Mouse (Mus musculus): ENCODE measurements around the gene Lrrc29.

The Lrrc29 gene

GRCm38 (mm10) chr8:105264024-105264982, 61.8 kb downstream of the Lrrc29 start, which contains the start of the genes Tradd and Fbxl8:
Gene Tradd, minus strand, starts transcription at chr8:105264609.
Gene Fbxl8, plus strand, starts transcription at chr8:105264648.
- DNase-seq (ENCODE audit: low spot score): no peak

DNA sequence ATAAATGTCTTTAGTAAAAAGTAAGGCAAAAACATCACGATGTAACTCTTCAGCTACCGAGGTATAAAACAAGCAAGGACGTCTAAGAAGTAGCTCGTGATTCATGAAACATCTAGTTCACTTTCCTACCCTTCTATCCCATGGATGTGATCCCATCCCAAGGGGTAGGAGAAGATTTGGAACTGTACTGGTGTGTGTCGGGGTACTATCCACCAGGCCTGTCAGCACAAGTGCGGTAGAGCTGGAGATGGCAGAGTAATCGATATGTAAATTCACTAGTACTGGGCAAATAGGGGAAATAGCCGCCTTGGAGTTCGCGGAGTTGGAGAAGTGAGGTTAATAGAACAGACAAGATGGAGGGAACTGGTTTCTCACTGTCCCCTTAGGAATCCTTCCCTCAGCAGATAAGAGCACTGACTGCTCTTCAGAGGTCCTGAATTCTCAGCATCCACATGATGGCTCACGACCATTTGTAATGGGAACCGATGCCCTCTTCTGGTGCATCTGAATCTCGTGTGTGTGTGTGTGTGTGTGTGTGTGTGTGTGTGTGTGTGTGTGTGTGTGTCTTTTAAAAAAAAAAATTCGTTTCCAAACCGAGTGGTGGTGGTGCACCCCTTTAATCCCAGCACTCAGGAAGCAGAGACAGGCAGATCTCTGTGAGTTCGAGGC, 62.7 kb downstream of the Lrrc29 start:
- DNase-seq (ENCODE audit: low spot score): no peak
